Mouse (Mus musculus) activated CD4-positive, CD25-positive, alpha-beta regulatory T cell, adult 4 months (primary cell): ENCODE data around the gene Snd1. TPM values are rescaled to one million over a fixed set of nuclear protein-coding genes. Genes with fewer than 3 reads are reported as not detected.
"Not testable (repeated sequence)": the region's sequence is repeated elsewhere in the genome, so short reads cannot be mapped to it uniquely, and the experiment has no call there.

Experiments used
- ATAC-seq: one replicate; pipeline ENCODE4 v1.8.0; 2017
- polyA plus RNA-seq, 2 experiments: library from polyadenylated mRNA; unstranded; fragments of 100-300 nt; shearing (Covaris generic); gene quantifications; one replicate each; pipeline ENCODE4 v1.2.1; 2017

The Snd1 gene
- polyA plus RNA-seq, 2 experiments from 2014 or later: 48.2 to 54.6 TPM

DNA sequence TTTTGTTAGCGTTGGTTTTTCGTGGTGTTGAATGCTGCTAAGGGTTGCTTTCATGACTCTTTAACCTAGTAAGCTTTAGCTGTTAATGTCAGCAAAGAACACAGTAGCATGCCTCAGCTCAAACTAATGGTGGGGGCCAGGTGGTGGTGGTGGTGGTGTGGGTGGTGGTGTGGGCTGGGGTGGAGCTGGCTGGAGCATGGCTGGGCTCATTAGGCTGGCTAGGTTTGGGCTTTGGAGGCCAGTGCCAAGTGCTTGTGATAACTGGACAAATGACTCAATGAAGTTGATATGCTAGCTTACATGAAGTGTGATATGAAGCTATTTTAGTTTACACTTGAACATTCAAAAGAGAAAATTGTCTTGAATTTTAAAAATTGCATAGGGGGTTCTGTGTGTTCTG, 11.1 kb downstream of the Snd1 start:
- no peak for ATAC-seq

DNA sequence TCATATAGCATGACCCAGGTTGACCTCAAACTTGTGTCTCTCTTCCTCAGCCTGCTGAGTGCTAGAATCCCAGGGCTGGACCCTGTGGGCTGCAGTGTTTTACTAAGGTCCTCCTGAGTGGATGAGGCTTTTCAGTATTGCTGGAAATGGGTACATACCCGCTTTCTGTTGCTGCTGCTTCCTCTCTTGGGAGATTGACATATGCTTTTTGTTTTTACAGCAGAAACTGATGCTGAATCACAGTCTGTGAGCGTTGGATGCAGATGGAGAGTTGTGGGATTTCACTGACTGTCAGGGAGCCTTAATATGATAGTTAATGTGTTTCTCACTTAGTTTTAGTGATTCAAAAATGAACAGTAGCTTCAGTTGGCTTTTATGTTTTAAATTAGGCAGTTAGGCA, 11.5 kb downstream of the Snd1 start:
- ATAC-seq: peak; percentile 28

DNA sequence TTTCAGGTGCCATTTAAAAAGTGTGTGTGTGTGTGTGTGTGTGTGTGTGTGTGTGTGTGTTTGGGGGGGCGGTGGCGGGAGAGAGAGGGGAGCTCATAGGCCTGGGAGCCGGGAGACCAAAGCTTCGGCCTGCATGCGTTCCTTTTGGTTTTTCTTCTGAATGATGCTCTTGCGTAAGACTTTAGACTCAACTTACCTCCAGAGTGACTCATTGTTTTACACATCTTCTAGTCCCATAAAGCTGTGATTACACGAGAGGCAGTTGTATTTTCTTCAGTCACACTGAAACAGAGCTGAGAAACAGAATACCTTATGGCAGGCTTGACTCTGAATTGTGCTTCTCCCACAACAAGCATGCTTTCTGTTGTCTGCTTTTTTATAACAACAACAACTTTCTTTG, 12.0 kb downstream of the Snd1 start:
- ATAC-seq: peak; percentile 26

DNA sequence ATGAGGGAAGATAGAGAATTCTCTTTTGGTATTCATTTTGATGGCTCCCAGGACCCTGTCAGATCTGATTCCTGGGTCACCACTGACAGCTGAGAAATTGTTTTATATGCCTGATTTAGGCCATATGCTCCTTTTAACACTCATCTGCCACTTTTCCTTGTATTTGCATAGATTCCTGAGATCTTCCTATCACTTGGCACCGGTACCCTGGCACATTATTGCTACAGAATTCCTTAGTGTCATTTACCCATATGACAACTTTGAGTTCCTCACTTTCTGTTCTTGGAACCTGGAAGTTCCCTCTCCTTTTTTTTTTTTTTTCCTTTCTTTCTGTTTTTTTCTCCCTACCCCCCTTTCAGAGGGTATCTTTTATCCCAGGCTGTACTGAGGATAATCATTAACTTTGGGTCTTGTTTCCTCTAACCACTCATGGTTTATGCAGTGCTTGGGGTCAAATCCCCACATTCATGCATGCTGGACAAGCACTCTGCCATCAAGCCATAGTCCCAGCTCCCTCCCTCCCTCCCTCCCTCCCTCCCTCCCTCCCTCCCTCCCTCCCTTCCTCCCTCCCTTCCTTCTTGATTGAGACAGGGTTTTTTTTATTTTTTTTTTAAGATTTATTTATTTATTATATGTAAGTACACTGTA, 13.4 kb downstream of the Snd1 start:
- ATAC-seq: no peak

DNA sequence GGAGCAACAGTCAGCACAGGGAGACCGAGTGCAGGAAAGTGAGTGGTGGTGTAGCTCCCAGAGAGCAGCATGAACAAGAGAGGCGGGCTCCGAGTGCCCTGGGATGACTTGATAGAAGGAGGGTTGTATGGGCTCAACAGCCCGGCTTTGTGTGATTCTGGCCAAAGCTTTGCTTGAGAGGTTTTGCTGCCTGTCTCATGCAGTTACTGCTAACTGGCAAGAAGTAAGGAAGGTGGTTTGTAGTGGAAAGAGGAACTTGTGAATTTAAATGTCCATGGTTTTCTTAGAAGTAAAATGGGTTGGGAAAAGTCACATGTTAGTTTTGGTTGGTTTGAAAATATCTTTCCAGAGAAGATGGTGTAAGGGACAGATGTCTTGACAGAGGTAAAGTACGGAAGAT, 15.7 kb downstream of the Snd1 start:
- no peak for ATAC-seq

DNA sequence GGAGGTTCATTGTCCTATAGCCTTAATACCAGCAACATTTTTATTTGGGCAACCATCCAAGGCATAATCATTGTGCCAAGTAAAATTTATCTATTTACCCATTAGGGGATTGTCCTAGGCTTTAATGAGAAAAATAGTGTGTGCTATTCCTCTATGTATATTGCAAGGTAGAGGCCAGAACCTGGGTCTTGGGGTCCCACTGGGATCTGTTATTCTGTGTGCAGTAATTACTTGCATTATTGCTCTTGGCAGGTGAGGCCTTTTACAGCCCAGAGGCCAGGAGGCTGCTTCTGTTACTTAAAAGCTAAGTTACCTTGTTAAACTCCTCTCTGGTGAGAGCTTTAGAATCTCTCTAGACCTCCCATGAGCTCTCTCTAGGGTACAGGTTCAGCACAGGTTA, 16.3 kb downstream of the Snd1 start:
- ATAC-seq: no peak

DNA sequence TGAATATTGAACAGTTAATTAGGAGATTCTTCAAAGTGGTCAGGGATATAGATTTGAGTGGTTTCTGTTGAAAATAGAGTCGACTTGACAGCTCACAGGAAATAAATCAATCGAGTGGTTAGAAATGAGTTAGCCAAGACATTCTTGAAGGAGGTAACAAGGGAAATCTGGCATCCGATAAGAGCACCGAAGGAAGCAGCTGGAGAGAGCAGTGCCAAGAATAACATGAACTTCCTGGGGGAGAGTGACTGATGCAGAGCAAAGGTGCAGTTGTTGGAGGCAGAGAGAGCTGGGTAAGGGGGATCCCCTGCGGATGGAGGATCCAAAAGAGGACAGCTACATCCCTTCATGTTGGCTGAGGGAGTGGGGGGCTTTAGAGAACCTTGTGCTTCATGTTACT, 22.9 kb downstream of the Snd1 start:
- no peak for ATAC-seq

DNA sequence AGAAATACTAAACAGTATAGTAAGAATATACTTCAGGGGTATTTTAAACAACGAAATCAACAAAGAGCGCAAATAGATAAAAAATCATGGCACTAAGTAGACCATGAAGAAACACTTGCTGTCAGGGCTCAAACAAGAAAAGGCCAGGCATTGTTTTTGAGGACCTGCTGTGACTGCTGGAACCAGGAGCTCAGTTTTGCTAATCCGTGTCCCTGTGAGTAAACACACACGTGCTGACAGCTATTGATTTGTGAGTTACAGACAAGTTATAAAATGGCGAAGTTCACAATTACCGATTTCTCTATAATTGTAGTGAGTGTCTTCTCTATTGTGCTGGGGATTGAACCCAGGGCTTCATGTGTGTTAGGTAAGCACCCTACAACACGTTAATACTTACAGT, 27.6 kb downstream of the Snd1 start:
- no peak for ATAC-seq

DNA sequence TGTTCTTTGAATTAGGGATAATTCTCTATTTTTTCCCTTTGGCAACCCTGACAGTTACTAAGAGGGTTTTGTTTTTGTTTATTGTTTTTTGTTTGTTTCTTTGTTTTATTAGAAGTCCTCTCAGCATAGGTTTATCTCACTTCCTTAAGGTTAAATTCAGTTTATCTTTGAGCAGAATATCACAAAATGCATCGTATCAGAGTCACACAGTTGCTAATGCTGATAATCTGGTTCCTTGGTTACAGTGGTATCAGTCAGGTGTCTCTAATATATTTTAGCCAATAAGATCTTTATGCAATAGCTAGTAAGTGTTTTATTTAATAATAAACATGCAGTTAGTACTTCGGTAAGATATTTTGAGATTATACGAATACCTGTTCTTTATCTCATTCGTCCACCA, 28.2 kb downstream of the Snd1 start:
- no peak for ATAC-seq

DNA sequence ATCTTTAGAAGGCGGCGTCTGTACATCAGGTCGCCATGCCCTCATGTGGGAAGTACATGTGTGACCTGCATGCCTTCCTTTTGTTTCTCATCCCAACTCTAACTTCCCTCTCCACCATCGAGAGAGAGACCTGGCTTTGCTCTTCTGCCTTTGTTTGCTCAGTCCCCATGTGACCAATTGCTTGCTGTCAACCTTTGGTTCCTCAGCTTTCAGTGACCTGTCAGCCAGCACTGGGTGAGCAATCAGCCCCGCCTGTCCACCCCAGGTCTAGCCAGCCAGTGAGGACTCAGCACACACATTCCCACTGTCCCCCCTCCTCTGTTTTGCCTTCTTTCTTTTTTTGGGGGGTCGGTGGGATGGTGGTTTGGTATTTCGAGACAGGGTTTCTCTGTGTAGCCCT, 29.7 kb downstream of the Snd1 start:
- ATAC-seq: no peak

DNA sequence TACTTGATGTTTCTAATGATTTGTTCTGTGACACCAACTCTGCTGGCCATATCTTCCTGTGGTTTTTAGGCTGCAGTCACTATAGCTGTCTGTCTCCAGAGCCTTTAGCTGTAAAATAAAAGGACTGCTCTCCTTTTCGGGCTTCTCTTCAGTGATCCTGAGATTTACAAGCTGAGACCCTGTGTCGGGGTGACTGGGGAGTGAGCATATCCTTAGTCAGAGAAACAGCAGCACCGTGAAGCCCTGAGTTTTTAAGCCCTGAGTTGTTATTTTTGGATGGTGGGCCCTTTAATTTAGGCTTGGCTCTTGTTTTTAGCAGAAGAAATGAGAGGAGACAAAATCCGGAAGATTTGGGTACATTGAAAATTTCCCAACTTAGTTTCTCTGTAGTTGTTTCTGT, 32.8 kb downstream of the Snd1 start:
- ATAC-seq: no peak

DNA sequence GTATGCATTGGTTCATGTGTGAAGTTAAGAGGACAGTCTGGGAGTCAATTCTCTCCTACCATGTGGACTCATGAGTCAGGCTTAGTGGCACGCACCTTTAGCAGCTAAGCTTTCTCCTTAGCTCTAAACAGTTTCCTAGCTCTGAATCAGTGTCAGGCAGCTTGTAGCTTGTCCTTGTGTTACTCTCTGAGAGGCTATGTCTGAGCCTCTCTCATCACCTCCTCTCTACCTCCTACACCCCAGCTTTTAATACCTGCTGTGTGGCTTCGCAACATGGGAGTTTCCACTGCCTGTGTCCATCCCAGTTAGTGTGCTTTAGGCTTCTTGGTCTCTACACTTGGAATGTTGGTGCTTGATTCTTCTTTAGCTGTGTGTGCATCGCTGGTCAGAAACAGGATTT, 39.3 kb downstream of the Snd1 start:
- ATAC-seq: no peak

DNA sequence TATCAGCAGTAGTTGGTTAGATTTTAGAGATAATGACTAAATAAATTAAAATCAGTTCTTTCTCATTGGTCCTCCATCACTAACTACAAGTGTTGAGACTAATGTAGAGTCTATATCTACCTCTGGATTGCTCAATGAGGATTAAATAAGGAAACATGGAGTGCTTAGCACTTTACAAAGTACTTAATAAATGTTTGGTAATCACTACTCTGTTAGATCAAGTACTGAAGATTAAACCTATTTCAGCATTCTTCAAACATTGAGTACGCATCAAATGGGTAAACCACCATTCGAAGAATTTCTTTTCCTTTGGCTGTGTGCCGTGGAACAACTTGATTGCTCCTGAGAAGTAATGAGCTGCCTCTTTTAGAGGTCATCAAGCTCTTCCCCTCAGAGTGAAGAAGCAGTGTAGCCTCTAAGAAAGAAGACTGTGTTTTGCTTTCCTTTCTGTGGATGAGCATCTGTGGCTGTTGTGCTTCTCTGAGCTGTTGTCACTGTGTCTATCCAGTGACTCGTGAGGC, 40.0 kb downstream of the Snd1 start:
- no peak for ATAC-seq

DNA sequence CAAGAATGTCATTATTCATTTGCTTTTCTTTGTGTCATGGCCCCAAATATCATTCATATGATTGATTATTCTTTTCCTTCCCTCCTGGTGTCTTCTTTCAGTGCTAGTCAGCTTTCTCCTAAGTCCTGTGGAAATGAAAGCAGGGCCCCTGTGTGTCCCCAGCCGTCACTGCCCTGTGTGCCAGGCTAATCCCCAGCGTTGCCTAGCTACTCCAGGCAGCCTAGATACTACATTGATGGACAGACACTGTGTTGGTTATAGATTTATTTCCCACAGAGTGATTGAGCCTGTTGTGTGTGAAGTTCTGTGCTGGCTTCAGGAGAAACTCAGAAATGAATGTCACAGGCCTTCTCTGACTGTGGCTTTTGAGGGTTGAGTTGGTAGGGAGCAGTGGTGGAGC, 41.7 kb downstream of the Snd1 start:
- no peak for ATAC-seq

DNA sequence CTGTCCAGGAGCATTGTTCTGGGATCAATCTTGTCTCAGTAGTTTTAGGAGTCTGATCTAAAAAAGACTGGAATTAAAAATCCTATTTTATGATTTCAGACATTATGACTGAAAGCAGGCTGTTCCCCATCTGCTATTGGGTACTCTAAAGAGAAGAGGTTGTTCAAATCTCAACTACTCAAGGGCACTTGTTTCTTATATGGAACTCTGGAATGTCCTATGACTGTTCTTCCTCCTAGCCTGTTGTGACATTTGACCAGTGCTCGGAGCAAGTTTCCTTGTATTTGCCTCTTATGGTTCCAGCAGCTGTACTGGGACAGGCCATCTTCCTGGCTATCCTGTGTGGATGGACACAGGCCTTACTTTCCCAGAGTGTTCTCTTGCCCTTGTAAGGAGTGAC, 42.1 kb downstream of the Snd1 start:
- no peak for ATAC-seq

DNA sequence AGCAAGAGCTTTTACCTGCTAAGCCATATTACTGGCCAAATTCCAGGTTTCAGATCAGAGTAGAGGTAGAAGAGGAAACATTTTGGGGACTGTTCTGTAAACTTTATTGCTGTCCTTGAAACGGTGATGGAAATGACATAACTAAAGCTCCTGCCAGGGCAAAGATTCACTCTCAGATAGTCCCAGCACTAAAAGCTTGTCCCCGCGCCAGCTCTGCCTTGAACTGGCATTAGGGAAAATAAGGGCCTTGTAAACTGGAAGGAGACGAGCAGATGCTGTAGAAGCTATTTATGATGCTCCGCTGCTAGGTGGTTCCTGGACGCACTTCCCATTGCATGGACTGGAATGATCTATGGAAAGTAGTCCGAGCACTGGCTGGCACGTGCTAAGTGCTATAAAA, 44.5 kb downstream of the Snd1 start:
- ATAC-seq: no peak

DNA sequence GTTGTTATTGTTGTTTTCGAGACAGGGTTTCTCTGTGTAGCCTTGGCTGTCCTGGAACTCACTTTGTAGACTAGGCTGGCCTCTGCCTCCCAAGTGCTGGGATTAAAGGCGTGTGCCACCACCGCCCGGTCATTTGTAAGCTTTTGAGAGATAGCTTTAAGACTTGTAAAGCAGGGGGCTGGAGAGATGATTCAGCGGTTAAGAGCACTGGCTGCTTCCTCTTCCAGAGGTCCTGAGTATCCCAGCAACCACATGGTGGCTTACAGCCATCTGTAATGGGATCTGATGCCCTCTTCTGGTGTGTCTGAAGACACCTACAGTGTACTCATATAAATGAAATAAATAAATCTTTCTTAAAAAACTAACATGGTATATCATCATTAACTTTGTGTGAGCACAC, 45.8 kb downstream of the Snd1 start:
- ATAC-seq: not testable (repeated sequence)

DNA sequence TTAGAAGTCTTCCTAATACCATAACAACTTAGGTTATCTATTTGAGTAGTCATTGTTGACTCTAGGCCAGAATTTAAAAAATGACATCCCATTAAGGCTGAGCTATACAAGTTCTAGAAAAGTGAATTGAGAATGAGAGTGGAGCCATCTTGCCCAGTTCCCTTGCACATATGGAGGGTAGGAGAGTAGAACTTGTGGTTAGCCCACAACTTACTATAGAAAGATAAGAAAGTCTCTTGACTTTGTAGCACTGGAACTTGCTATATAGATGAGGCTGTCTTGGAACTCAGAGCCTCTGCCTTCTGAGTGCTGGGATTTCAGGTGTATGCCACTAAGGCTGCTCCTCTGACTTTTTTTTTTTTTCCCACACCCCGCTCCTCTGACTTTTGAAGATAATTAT, 46.5 kb downstream of the Snd1 start:
- ATAC-seq: no peak

DNA sequence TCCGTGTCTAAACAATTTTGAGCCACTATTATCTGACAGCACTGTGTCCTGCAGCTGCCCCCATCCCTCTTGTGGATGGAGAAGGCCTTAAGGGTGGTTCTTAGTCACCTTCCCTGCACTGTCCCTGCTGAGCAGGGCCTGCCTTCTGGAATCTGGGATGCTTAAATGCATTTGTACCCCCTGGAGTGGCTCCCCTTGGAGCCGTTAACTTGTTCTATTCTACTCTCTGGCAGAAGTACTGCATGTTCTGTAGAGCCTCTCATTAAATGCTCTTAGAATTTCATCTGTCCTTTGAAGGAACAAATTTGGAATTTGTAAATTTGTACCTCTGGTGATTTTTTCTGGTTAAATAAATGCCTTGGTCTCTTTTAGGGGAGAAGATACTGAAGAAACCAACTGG, 50.6 kb downstream of the Snd1 start:
- no peak for ATAC-seq

DNA sequence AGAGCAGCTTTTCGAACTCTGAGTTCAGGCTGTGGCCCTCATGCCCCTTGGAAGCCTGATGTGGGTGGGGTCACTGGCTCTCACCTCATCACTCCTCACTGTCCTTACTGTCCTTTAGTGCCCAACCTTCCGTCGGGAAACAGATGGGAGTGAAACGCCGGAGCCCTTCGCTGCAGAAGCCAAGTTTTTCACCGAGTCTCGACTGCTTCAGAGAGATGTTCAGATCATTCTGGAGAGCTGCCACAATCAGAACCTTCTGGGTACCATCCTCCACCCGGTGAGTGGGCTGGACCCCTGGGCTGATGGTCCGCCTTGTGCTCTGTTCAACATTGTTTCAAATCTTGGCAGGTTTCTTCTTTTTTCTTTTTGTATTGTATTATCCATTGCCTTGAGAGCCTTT, 52.5 kb downstream of the Snd1 start:
- ATAC-seq: no peak

DNA sequence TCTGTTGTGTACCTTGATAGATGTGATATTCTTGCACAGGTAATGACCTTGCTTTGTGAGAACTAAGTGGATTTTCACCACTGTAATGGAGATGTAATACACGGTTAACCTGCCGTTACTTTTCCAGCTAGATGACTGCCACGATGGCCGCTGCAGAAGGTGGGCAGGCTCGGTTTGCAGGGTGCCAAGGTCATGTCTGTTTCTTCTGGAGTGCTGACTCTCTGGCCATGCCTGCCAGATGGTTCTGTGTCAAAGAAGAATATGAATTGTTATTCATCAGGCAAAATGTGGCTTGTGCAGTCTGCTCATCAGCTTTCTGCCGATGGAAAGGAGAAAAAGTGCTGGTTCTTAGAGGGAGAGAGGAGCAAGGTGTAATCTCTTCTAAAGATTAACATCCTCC, 53.3 kb downstream of the Snd1 start:
- no peak for ATAC-seq

DNA sequence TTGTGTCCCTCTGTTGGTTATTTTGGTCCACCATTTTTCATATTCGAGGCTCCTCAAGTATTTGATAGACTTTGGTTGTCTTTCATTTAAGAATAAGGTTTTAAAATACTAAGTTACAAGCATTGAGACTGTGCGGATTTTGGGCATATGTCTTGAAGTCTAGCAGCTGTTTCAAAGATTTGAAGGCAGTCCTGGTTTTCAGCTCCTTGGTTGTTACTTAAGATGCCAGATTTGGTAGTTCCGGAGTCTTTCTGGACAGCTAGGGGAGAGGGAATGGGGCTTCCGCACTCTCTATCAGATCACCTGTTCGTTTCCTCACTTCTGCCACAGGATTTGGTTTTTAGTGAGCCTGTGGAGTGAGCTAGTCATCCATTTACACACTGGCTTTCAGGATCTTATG, 61.5 kb downstream of the Snd1 start:
- no peak for ATAC-seq

DNA sequence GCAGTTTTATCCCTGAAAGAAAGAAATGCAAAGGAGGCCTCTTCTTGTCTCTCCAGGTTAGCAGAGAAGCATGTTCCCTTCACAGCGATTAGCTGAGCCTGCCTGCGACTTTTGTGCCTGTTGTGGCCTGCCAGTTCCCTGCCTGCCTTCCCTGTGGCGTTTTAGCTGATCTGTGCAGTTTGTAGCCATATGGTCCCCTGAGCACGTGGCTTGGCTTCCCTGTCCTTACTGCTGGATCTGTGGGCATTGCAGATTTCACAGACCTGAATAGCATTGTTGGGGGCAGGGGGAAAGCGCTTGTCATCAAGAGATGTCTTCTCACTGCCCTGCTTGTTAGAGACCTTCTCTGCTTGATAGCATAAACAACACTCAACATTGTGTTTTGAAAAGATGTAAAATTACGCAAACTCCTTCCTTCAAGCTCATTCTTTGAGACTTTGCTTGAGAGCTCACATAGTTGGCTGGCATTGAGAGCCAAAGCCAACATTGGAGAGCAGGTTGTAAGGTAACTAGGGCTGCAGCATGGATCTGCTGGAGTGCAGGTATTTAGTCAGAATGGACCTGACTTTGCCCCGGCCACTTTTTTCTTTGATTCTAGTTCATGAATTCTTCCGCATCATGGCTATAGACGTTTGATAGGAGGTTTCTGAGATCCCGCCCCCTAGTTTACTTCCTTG, 63.0 kb downstream of the Snd1 start:
- no peak for ATAC-seq

DNA sequence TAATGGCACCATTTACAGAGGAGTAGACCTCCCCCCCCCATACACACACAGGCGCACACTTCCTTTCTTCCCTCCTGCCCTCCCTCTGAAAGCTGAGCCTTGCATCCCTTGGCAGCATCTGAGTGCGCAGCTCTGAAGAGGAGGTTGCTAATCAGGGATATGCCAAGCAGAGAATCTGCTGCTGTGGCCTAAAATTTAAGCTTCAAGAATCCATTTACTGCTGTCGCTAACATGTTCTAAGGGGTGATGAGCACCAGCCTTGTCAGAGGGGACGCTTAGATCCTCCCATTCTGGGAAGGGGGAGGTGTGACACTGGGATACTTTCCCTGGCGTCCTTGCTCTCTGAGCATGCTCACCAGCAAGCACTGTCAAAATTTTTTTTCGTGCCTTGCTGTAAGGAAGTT, 67.4 kb downstream of the Snd1 start:
- no peak for ATAC-seq

DNA sequence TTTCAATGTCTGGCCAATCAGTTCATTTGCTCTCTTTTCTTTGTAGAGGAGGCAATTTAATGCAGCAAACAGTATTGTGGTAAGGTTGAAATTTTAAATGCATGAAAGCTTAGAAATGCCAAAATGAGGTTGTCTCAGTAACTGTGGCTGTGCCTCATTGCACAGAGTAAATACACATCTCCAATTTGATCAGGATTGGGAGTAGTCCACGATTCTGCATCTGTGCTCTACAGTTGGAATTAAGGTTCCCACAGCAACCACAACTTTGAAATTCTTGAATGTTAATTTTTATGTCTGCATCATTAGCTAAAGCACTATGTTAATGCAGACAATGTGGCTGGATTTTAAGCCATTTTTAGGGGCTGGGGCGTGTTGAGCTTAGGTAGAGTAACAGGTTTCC, 72.0 kb downstream of the Snd1 start:
- no peak for ATAC-seq
